Mouse (Mus musculus) midbrain, embryonic 11.5 days (tissue): ENCODE measurements around the gene Surf4. TPM values are rescaled to one million over a fixed set of nuclear protein-coding genes. Genes with fewer than 3 reads are reported as not detected.

Experiments used
- ATAC-seq: fragments of 200-750 bp; cut with Nextera tagmentation; 2 replicates; pipeline ENCODE4 v1.8.0; 2017; ENCODE audit warnings: moderate TSS enrichment, moderate library complexity; ENCODE audit not compliant: low FRiP score
- DNase-seq: peaks from one replicate; pipeline ENCODE4 v3.0.0; 2015; ENCODE audit warnings: low spot score; ENCODE audit errors: missing footprints
- H3K27ac ChIP-seq: fragments of 300-500 bp; sonication (generic); 2 replicates; pipeline ENCODE4 v1.5.1; 2014; ENCODE audit warnings: low read depth, low read length
- H3K27me3 ChIP-seq: fragments of 300-500 bp; sonication (generic); 2 replicates; pipeline ENCODE4 v1.6.1; 2014; ENCODE audit warnings: mild to moderate bottlenecking, low read length, moderate library complexity, mixed read lengths; ENCODE audit not compliant: control insufficient read depth, insufficient read depth
- H3K36me3 ChIP-seq: fragments of 300-500 bp; sonication (generic); 2 replicates; pipeline ENCODE4 v1.6.1; 2014; ENCODE audit warnings: mild to moderate bottlenecking, low read length, moderate library complexity, mixed read lengths; ENCODE audit not compliant: control insufficient read depth, insufficient read depth
- H3K4me1 ChIP-seq: fragments of 300-500 bp; sonication (generic); 2 replicates; pipeline ENCODE4 v1.6.1; 2014; ENCODE audit warnings: low read length; ENCODE audit not compliant: control insufficient read depth, insufficient read depth
- H3K4me2 ChIP-seq: fragments of 300-500 bp; sonication (generic); 2 replicates; pipeline ENCODE4 v1.6.1; 2014; ENCODE audit warnings: mild to moderate bottlenecking, moderate library complexity
- H3K4me3 ChIP-seq: fragments of 300-500 bp; sonication (generic); 2 replicates; pipeline ENCODE4 v1.5.1; 2014; ENCODE audit warnings: low read depth, low read length
- H3K9ac ChIP-seq: fragments of 300-500 bp; sonication (generic); 2 replicates; pipeline ENCODE4 v1.6.1; 2014; ENCODE audit warnings: low read length
- H3K9me3 ChIP-seq: fragments of 300-500 bp; sonication (generic); 2 replicates; pipeline ENCODE4 v1.6.1; 2016; ENCODE audit warnings: low read length; ENCODE audit not compliant: control insufficient read depth
- WGBS: fragments of 180-500 bp; shearing (Covaris S2); extraction: QIAGEN DNeasy Blood & Tissue Kit; methylation state at CpG from one replicate; pipeline ENCODE4 v1.1.7; 2014; 5-methylcytosine and 5-hydroxymethylcytosine counted together
- polyA plus RNA-seq: library from polyadenylated mRNA; unstranded; fragments of >200 nt; fragmentation: Nextera tagmentation; extraction: Ambion mirVana; gene quantifications from 2 replicates; pipeline ENCODE4 v1.2.1, GENCODE M21; 2014

Gene Surf4
- polyA plus RNA-seq, 1 experiment from 2014 or later = 137 TPM

- ATAC-seq (no peak), DNase-seq (no peak)
- 88% methylated on average over 2 of the region's 2 CpGs for WGBS
- Histone ChIP-seq H3K4me2 (no peak overlapping the region), H3K27ac (no peak overlapping the region), H3K27me3 (no peaks in the 10 kb centered on the region), H3K9ac (no peak overlapping the region), H3K4me1 (no peaks in the 10 kb centered on the region), H3K36me3 (peaks cover 39% of the 10 kb centered on the region), H3K9me3 (no peaks in the 10 kb centered on the region), H3K4me3 (no peak overlapping the region)
These were observed 23.7 kb upstream of the Surf4 start for GRCm38 (mm10) chr2:26957488-26957859.

DNA sequence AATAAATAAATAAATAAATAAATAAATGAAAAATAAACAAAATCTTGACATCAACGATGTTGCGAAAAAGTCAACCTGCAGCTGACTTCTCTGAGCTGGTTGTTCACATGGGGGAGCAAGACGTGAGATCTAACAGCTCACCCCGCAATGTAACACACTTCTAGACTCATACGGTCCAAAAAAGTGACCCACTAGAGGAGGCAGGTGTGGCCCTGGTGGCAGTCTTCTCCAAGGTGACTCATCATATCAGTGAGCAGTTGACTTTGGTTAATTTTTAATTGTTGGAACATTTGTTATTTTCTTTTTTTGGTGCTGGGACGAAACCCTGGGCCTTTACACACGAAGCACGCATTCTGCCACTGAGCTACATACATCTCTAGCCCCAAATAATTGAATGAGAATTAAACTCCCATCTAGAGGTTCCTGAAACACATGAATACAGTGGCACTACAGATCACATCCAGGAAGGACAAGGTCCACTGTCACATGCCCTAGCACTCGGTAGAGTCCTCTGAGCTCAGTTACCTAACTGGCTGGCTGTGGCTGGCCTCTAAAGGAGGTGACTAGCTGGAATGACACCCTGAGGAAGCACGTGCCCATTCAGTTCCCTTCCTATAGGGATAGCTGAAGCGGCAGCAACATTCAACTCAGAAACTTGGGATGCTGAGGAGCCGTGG is 23.2 kb upstream of the Surf4 start:
- ATAC-seq (no peak), DNase-seq (no peak)
- Histone ChIP-seq H3K4me1 (no peaks in the 10 kb centered on the region), H3K9ac (no peak overlapping the region), H3K27me3 (no peaks in the 10 kb centered on the region), H3K36me3 (peaks cover 37% of the 10 kb centered on the region), H3K4me3 (no peak overlapping the region), H3K9me3 (no peaks in the 10 kb centered on the region), H3K4me2 (no peak overlapping the region), H3K27ac (no peak overlapping the region)
- 91% methylated on average over 12 of the region's 12 CpGs for WGBS

- Histone ChIP-seq H3K9me3 (no peaks in the 10 kb centered on the region), H3K9ac (no peak overlapping the region), H3K4me3 (no peak overlapping the region), H3K36me3 (peaks cover 35% of the 10 kb centered on the region), H3K4me2 (no peak overlapping the region), H3K4me1 (no peaks in the 10 kb centered on the region), H3K27me3 (no peaks in the 10 kb centered on the region), H3K27ac (no peak overlapping the region)
- DNase-seq (no peak), ATAC-seq (no peak)
- WGBS = 95% methylated on average over 2 of the region's 2 CpGs
These were observed 21.1 kb upstream of the Surf4 start for GRCm38 (mm10) chr2:26954735-26955395.

DNA sequence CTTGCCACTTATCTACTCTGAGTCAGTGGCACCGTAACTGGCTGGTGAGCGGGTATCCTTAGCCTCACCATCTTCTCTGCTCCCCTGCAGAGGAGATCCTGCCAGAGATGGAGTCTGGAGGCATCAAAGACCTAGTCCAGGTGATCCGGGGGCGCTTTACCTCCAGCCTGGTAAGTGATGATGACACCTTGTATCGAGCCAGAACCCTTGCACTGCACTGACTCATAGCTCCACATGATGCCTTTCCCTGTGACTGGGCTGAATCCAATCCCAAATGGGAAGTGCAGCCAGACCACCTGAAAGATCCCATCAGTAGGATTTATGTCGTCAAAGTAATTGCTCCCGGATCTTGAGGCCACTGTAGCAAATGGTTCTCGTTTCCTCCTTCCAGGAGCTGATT is 19.1 kb upstream of the Surf4 start:
- Histone ChIP-seq H3K4me3 (no peak overlapping the region), H3K9ac (no peak overlapping the region), H3K27ac (no peak overlapping the region), H3K9me3 (no peaks in the 10 kb centered on the region), H3K4me2 (no peak overlapping the region), H3K4me1 (no peaks in the 10 kb centered on the region), H3K27me3 (no peaks in the 10 kb centered on the region), H3K36me3 (peaks cover 31% of the 10 kb centered on the region)
- 94% methylated on average over 8 of the region's 8 CpGs for WGBS
- DNase-seq = no peak
- no peak for ATAC-seq

DNA sequence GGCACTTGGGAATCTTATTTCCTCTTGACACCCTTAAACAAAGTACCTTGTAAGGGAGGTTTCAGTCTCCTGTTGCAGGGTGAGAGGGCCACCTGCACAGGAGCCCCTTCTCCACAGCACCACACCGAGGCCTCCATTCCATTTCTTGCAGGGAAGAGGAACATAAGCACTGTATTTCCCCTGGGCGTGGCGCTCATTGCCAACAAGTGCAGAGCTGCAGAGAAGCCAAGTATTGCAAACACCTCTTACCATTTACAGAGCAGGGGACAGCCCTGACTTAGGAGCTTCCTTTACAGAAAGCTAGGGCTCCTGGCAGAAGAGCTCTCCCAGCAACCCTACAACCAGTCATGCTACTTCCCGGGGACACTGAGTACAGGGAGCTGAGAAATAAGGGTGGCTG is 18.5 kb upstream of the Surf4 start:
- H3K27ac ChIP-seq = no peak overlapping the region
- no peak overlapping the region for H3K4me2 ChIP-seq
- no peak overlapping the region for H3K9ac ChIP-seq
- no peaks in the 10 kb centered on the region for H3K4me1 ChIP-seq
- H3K4me3 ChIP-seq = no peak overlapping the region
- peaks cover 25% of the 10 kb centered on the region for H3K36me3 ChIP-seq
- H3K9me3 ChIP-seq = no peaks in the 10 kb centered on the region
- H3K27me3 ChIP-seq = no peaks in the 10 kb centered on the region
- 94% methylated on average over 4 of the region's 4 CpGs for WGBS
- ATAC-seq (no peak), DNase-seq (no peak)

DNA sequence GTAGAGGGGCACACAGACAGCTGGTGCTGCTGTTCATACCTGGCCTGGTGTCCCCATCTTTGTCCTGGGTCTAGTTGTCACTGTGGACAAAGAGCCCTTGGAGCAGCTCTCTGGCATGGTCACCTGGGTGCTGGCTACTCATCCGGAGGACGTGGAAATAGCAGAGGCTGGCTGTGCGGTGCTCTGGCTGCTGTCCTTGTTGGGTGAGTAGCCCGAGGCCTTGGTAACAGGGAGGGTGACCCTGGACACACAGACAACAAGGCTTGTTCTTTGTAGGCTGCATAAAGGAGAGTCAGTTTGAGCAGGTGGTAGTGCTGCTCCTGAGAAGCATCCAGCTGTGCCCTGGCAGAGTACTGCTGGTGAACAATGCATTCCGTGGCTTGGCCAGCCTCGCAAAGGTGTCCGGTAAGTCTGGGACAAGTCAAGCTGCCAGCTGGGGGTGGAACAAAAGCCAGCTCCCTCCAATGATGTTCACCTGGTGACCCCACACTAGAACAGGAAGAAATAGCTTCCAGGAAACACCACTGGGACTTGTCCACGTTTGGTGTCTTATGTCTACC is 17.7 kb upstream of the Surf4 start:
- Histone ChIP-seq H3K4me2 (no peak overlapping the region), H3K4me3 (no peak overlapping the region), H3K9ac (no peak overlapping the region), H3K9me3 (no peaks in the 10 kb centered on the region), H3K27ac (no peak overlapping the region), H3K36me3 (peaks cover 20% of the 10 kb centered on the region), H3K4me1 (no peaks in the 10 kb centered on the region), H3K27me3 (no peaks in the 10 kb centered on the region)
- ATAC-seq = no peak
- 89% methylated on average over 8 of the region's 8 CpGs for WGBS
- DNase-seq = no peak

- no peaks in the 10 kb centered on the region for H3K9me3 ChIP-seq
- WGBS = 92% methylated on average over 2 of the region's 2 CpGs
- no peak overlapping the region for H3K27ac ChIP-seq
- H3K4me2 ChIP-seq = no peak overlapping the region
- ATAC-seq = no peak
- no peak overlapping the region for H3K4me3 ChIP-seq
- no peak overlapping the region for H3K9ac ChIP-seq
- no peak for DNase-seq
- H3K4me1 ChIP-seq = no peaks in the 10 kb centered on the region
- peaks cover 13% of the 10 kb centered on the region for H3K36me3 ChIP-seq
- no peaks in the 10 kb centered on the region for H3K27me3 ChIP-seq
These were observed 16.7 kb upstream of the Surf4 start for GRCm38 (mm10) chr2:26950411-26950810.

DNA sequence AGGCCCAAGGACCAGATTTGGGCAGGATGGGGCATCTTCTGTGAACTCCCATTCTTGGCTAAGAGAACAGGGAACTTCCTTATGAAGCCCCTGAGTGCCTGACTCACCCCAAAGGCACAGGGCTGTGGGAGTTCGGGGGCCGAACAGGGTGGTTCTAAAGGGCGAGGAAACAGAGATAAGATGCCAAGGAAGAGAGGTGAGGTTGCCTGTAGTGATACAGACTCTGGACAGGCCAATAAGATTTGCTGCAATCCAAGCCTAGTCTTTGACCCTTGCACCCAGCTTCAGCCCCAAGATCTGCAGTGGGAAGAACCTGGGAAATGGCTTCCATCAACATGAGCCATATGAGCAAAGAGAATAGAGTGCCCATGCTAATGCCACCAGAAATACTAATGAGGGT is 9.5 kb upstream of the Surf4 start:
- no peaks in the 10 kb centered on the region for H3K9me3 ChIP-seq
- ATAC-seq = no peak
- WGBS = 80% methylated on average over 3 of the region's 3 CpGs

DNA sequence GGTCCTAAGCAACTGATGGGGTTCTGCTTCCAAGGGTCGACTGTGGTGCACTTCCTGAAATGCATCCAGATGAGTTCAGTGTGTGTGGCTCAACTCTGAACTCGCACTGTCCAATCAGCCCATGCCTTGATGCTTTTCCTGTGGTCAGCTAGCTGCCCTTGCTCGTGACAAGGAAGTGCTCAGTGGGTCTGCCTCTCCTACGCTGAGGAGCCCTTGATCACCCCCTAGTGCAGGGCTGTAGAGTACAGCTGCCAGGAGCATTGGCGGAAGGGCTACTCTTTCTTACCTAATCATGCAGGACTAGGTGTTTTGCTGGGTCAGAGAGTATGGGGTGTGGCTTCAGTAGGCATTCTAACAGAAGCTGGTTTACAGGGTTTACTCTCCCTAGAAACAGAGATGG is 7.8 kb upstream of the Surf4 start:
- Histone ChIP-seq H3K4me2 (no peak overlapping the region), H3K4me1 (no peaks in the 10 kb centered on the region), H3K9me3 (no peaks in the 10 kb centered on the region), H3K27me3 (no peaks in the 10 kb centered on the region), H3K36me3 (no peaks in the 10 kb centered on the region), H3K27ac (no peak overlapping the region), H3K9ac (no peak overlapping the region), H3K4me3 (no peak overlapping the region)
- WGBS = 46% methylated on average over 5 of the region's 5 CpGs
- no peak for ATAC-seq
- no peak for DNase-seq

More for the DNA sequence above, 9.5 kb upstream of the Surf4 start:
- Histone ChIP-seq H3K27ac (no peak overlapping the region), H3K27me3 (no peaks in the 10 kb centered on the region), H3K4me1 (no peaks in the 10 kb centered on the region), H3K4me2 (no peak overlapping the region), H3K36me3 (no peaks in the 10 kb centered on the region), H3K4me3 (no peak overlapping the region), H3K9ac (no peak overlapping the region)
- no peak for DNase-seq
